Mouse (Mus musculus) heart, embryonic 16.5 days (tissue): ENCODE data around the gene Sorbs2. TPM values are rescaled to one million over a fixed set of nuclear protein-coding genes. Genes with fewer than 3 reads are reported as not detected.

Source experiments
- ATAC-seq: fragments of 200-750 bp; cut with Nextera tagmentation; replicated peaks from 2 replicates; pipeline ENCODE4 v1.8.0; 2017; ENCODE audit warnings: moderate number of reproducible peaks; ENCODE audit not compliant: insufficient read depth, low FRiP score; ENCODE audit errors: extremely low read depth
- H3K27ac ChIP-seq: fragments of 300-500 bp; sonication (generic); 2 replicates; pipeline ENCODE4 v1.5.1; 2014; ENCODE audit warnings: mild to moderate bottlenecking, low read length, control low read depth, moderate library complexity
- H3K27me3 ChIP-seq: fragments of 300-500 bp; sonication (generic); 2 replicates; pipeline ENCODE4 v1.6.1; 2014; ENCODE audit warnings: low read length, mixed read lengths; ENCODE audit not compliant: control insufficient read depth, insufficient read depth
- H3K36me3 ChIP-seq: fragments of 300-500 bp; sonication (generic); 2 replicates; pipeline ENCODE4 v1.6.1; 2014; ENCODE audit not compliant: control insufficient read depth, insufficient read depth
- H3K4me1 ChIP-seq: fragments of 300-500 bp; sonication (generic); 2 replicates; pipeline ENCODE4 v1.6.1; 2014; ENCODE audit warnings: low read length, mixed read lengths; ENCODE audit not compliant: control insufficient read depth, insufficient read depth
- H3K4me2 ChIP-seq: fragments of 300-500 bp; sonication (generic); 2 replicates; pipeline ENCODE4 v1.6.1; 2014; ENCODE audit warnings: low read depth, mild to moderate bottlenecking, control low read depth, low read length
- H3K4me3 ChIP-seq: fragments of 300-500 bp; sonication (generic); 2 replicates; pipeline ENCODE4 v1.5.1; 2014; ENCODE audit warnings: mild to moderate bottlenecking, control low read depth, low read length
- H3K9ac ChIP-seq: fragments of 300-500 bp; sonication (generic); 2 replicates; pipeline ENCODE4 v1.6.1; 2014; ENCODE audit warnings: low read length, control low read depth
- H3K9me3 ChIP-seq: fragments of 300-500 bp; sonication (generic); replicated peaks from 2 replicates; pipeline ENCODE4 v1.6.1; 2016; ENCODE audit warnings: low read length; ENCODE audit not compliant: control insufficient read depth
- WGBS: fragments of 180-500 bp; shearing (Covaris S2); extraction: QIAGEN DNeasy Blood & Tissue Kit; methylation state at CpG from one replicate; pipeline ENCODE4 v1.1.7; 2014; 5-methylcytosine and 5-hydroxymethylcytosine counted together
- polyA plus RNA-seq: library from polyadenylated mRNA; unstranded; fragments of >200 nt; fragmentation: Nextera tagmentation; extraction: Ambion mirVana; gene quantifications from 2 replicates; pipeline ENCODE4 v1.2.1, GENCODE M21; 2015

Gene Sorbs2
- polyA plus RNA-seq, 1 experiment from 2014 or later, result 316 TPM

GRCm38 (mm10) chr8:45788610-45789009, 281.0 kb downstream of the Sorbs2 start:
- no peaks in the 10 kb centered on the region for H3K27me3 ChIP-seq
- H3K9ac ChIP-seq, result no peak overlapping the region
- H3K4me3 ChIP-seq, result no peak overlapping the region
- H3K27ac ChIP-seq, result no peak overlapping the region
- no peak overlapping the region for H3K4me2 ChIP-seq
- WGBS, result 79% methylated on average over 3 of the region's 3 CpGs
- no peak for ATAC-seq
- no peaks in the 10 kb centered on the region for H3K4me1 ChIP-seq
- H3K36me3 ChIP-seq, result peaks cover 36% of the 10 kb centered on the region
- H3K9me3 ChIP-seq, result no peaks in the 10 kb centered on the region

DNA sequence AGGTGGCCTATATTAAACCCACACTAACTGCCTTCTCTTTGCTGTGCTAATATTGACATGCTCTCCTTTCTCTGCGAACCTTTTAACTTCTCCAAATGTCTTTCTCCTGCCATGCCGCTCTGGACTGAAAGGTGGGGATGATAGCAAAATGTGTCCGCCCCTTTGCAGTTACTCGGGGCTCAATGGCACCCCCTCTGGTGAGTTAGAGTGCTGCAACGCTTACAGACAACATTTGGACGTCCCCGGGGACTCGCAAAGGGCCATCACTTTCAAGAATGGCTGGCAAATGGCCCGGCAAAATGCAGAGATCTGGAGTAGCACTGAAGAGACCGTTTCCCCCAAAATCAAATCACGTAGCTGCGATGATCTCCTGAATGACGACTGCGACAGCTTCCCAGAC, 287.3 kb downstream of the Sorbs2 start:
- Histone ChIP-seq H3K27me3 (no peaks in the 10 kb centered on the region), H3K9ac (no peak overlapping the region), H3K4me2 (no peak overlapping the region), H3K9me3 (no peaks in the 10 kb centered on the region), H3K36me3 (peaks cover 43% of the 10 kb centered on the region), H3K27ac (no peak overlapping the region), H3K4me3 (no peak overlapping the region), H3K4me1 (peaks cover 3% of the 10 kb centered on the region; the same call in 1 of the 2 replicates)
- 77% methylated on average over 14 of the region's 14 CpGs for WGBS
- no peak for ATAC-seq

GRCm38 (mm10) chr8:45796331-45796740, 288.7 kb downstream of the Sorbs2 start:
- Histone ChIP-seq H3K4me1 (peaks cover 3% of the 10 kb centered on the region; the same call in 1 of the 2 replicates), H3K27ac (no peak overlapping the region), H3K4me3 (no peak overlapping the region), H3K27me3 (no peaks in the 10 kb centered on the region), H3K9ac (no peak overlapping the region), H3K4me2 (no peak overlapping the region), H3K9me3 (no peaks in the 10 kb centered on the region), H3K36me3 (peaks cover 43% of the 10 kb centered on the region)
- peak; percentile 37 for ATAC-seq
- WGBS, result 60% methylated on average over 11 of the region's 11 CpGs

DNA sequence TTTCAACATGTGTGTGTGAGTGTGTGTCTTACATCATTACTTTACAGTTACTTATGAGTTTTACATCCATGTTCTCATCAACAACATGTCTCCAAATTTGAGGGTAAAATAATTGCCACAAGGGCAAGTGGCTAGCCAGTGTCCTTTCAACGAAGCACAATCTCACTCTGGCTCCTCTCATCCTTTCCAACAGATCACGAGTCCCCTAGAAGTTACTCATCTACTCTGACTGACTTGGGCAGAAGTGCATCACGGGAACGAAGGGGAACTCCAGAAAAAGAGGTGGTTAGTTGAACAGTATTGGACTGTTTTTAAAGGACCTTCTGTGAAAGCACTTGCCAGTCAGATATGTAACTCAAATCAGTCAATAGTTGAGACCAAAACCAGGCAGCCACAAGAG, 291.9 kb downstream of the Sorbs2 start:
- Histone ChIP-seq H3K27me3 (no peaks in the 10 kb centered on the region), H3K4me1 (peaks cover 3% of the 10 kb centered on the region; the same call in 1 of the 2 replicates), H3K36me3 (peaks cover 36% of the 10 kb centered on the region), H3K9ac (no peak overlapping the region), H3K4me3 (no peak overlapping the region), H3K4me2 (no peak overlapping the region), H3K9me3 (no peaks in the 10 kb centered on the region), H3K27ac (no peak overlapping the region)
- WGBS, result 76% methylated on average over 4 of the region's 4 CpGs
- ATAC-seq, result no peak

DNA sequence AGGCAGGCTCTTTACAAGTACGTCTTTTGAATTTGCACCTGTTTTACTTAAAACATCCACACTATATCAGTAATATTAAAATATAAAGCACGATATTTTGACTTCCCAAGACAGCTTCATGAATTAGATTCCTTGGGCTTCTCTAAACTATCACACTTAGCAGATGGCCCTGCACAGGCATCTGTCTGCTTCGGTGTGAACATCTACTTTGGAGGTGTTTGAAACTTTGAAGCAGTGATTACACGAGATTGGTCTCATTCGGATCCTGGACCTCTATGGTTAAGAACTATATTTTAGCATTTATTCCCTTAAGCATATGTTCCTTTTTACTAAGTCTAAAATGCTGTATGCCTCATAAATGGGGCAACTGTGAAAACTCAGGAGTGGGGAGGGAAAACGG, 301.0 kb downstream of the Sorbs2 start:
- peaks cover 44% of the 10 kb centered on the region for H3K36me3 ChIP-seq
- H3K27ac ChIP-seq, result no peak overlapping the region
- no peaks in the 10 kb centered on the region for H3K4me1 ChIP-seq
- ATAC-seq, result no peak
- no peaks in the 10 kb centered on the region for H3K27me3 ChIP-seq
- WGBS, result 90% methylated on average over 6 of the region's 6 CpGs
- no peak overlapping the region for H3K4me3 ChIP-seq
- H3K4me2 ChIP-seq, result no peak overlapping the region
- H3K9me3 ChIP-seq, result no peaks in the 10 kb centered on the region
- H3K9ac ChIP-seq, result no peak overlapping the region

GRCm38 (mm10) chr8:45816765-45817426, 309.3 kb downstream of the Sorbs2 start:
- Histone ChIP-seq H3K4me2 (no peak overlapping the region), H3K36me3 (peaks cover 44% of the 10 kb centered on the region), H3K27ac (no peak overlapping the region), H3K4me1 (peaks cover 6% of the 10 kb centered on the region; the same call in 1 of the 2 replicates), H3K27me3 (no peaks in the 10 kb centered on the region), H3K9ac (no peak overlapping the region), H3K4me3 (no peak overlapping the region), H3K9me3 (no peaks in the 10 kb centered on the region)
- WGBS, result 30% methylated on average over 7 of the region's 7 CpGs
- no peak for ATAC-seq

- H3K27ac ChIP-seq, result no peak overlapping the region
- no peak overlapping the region for H3K4me3 ChIP-seq
- WGBS, result 57% methylated on average over 5 of the region's 5 CpGs
- no peak overlapping the region for H3K4me2 ChIP-seq
- H3K9ac ChIP-seq, result no peak overlapping the region
- ATAC-seq, result no peak
- peaks cover 47% of the 10 kb centered on the region for H3K36me3 ChIP-seq
- H3K4me1 ChIP-seq, result no peaks in the 10 kb centered on the region
- H3K27me3 ChIP-seq, result no peaks in the 10 kb centered on the region
- H3K9me3 ChIP-seq, result no peaks in the 10 kb centered on the region
These were observed 314.1 kb downstream of the Sorbs2 start for GRCm38 (mm10) chr8:45821650-45822049.

DNA sequence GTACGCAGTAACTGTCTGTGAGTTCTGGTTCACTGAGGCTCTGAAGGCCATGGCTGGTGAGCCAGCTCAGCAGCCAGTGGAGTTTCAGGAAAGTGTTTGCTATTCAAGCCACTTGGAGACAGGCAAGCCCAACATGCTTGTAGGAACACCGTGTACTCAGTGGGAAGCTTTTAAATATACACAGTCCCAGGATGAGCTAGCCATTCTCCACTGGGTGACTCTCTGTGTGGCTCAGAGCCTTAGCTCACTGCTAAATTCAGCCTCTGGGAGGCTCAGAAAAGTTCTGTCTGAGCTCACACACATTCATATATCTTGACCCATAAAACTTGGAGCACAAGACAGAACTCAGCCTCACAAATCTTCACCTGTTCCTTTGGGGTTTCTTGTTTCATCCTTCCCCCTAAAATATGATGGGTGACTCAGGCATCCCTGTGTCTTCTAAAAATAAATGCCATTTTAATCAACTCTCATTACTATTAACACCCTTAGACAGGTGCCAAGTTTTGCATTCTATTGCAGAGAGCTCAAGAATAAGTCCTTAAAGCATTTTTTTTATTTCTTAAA, 322.5 kb downstream of the Sorbs2 start:
- no peaks in the 10 kb centered on the region for H3K27me3 ChIP-seq
- no peak for ATAC-seq
- 75% methylated on average over 2 of the region's 2 CpGs for WGBS

DNA sequence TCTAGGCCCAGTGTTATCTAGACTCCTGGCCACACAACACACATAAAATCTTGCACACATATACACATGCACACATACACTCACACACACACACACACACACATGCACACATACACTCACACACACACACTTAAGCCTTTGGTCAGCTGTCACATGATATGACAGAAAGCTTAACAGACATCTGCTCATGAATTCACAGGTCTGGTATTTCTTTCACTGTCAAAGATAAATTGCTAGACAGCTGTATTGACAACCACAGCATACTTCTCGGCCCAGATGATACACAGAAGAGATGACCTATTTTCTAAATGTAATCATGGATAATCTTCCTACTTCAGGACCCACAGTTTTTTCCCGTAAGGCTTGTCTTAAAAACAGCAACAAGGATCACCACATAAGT, 326.3 kb downstream of the Sorbs2 start:
- H3K27ac ChIP-seq, result no peak overlapping the region
- H3K9me3 ChIP-seq, result no peaks in the 10 kb centered on the region
- H3K4me1 ChIP-seq, result no peaks in the 10 kb centered on the region
- H3K4me3 ChIP-seq, result no peak overlapping the region
- no peaks in the 10 kb centered on the region for H3K27me3 ChIP-seq
- no peak overlapping the region for H3K4me2 ChIP-seq
- no peak overlapping the region for H3K9ac ChIP-seq
- 52% methylated on average over 2 of the region's 2 CpGs for WGBS
- no peaks in the 10 kb centered on the region for H3K36me3 ChIP-seq
- no peak for ATAC-seq

More for the DNA sequence above, 322.5 kb downstream of the Sorbs2 start:
- no peak overlapping the region for H3K9ac ChIP-seq
- peaks cover 14% of the 10 kb centered on the region; the same call in 1 of the 2 replicates for H3K36me3 ChIP-seq
- no peak overlapping the region for H3K4me3 ChIP-seq
- no peaks in the 10 kb centered on the region for H3K9me3 ChIP-seq
- no peak overlapping the region for H3K4me2 ChIP-seq
- no peaks in the 10 kb centered on the region for H3K4me1 ChIP-seq
- H3K27ac ChIP-seq, result peak overlapping the region; percentile 0; the same call in 1 of the 2 replicates
